17 mouse cellular contexts compared by ENCODE assay signal in the genomic region with DNA sequence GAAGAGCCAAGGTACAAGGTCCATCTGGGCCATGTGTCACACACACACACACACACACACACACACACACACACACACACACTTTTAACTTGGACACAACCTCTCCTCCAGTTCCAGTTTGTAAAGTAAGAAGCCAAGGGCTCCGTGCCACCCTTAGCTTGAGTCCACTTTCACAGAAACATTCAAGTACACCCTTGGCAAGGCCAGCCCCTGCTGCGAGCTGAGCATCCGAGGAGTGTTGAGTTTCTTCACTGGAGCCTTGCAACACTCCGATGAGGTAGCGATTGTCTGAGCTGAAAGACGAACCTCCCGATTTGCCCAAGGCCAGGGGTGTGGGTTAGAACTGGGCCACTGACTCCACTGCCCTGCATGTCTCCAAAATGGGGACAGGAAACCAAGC. TPM values are rescaled to one million over a fixed set of nuclear protein-coding genes. Genes with fewer than 3 reads are reported as not detected.
DNase-seq lines count a peak whose midpoint lies in the region; ATAC-seq and TF ChIP-seq lines count a peak whose summit lies in the region.
"Had no signal": no experiment of that assay in that cellular context is flagged by ENCODE, and none has a peak within 500 bp of the region (broad histone marks: within the 10 kb centered on the region; RNA-seq: fewer than 3 reads in every experiment).

No protein-coding gene starts in this region.

- peaks cover 34% of the 10 kb centered on the region; the same call in 1 of the 2 replicates for H3K4me1 ChIP-seq in lung, postnatal 0 days (ENCODE audit: insufficient read depth, low read depth, low read length)
- peaks cover 44% of the 10 kb centered on the region for H3K4me1 ChIP-seq in midbrain, embryonic 13.5 days (replicated peaks)

- no peak overlapping the region for H3K9ac ChIP-seq in lung, postnatal 0 days (replicated peaks; ENCODE audit: low read depth)
- no peak overlapping the region for H3K9ac ChIP-seq in midbrain, embryonic 13.5 days (replicated peaks)
- H3K9ac ChIP-seq: forebrain, embryonic 15.5 days; heart, embryonic 13.5 days; hindbrain, embryonic 14.5 days; limb, embryonic 13.5 days; neural tube, embryonic 15.5 days had no signal

- H3K27ac ChIP-seq in gastrocnemius, adult 2 months: peak overlapping the region; percentile 80
- H3K27ac ChIP-seq in lung, postnatal 0 days (ENCODE audit: low read length): peak overlapping the region; percentile 51; the same call in 1 of the 2 replicates
- no peak overlapping the region for H3K27ac ChIP-seq in midbrain, embryonic 13.5 days
- H3K27ac ChIP-seq: forebrain, embryonic 15.5 days; heart, embryonic 13.5 days; hindbrain, embryonic 14.5 days; limb, embryonic 13.5 days; neural tube, embryonic 15.5 days had no signal

- H3K27me3 ChIP-seq in lung, postnatal 0 days (replicated peaks; ENCODE audit: insufficient read depth, low read length): no peaks in the 10 kb centered on the region
- no peaks in the 10 kb centered on the region for H3K27me3 ChIP-seq in midbrain, embryonic 13.5 days
- H3K27me3 ChIP-seq: forebrain, embryonic 15.5 days; heart, embryonic 13.5 days; limb, embryonic 13.5 days; neural tube, embryonic 15.5 days; Patski had no signal

- no peak for TF ChIP-seq EP300 in lung, postnatal 0 days (IDR thresholded peaks at IDR 0.05)

- H3K9me3 ChIP-seq in lung, postnatal 0 days (ENCODE audit: low read length): no peaks in the 10 kb centered on the region
- H3K9me3 ChIP-seq in midbrain, embryonic 13.5 days: no peaks in the 10 kb centered on the region
- H3K9me3 ChIP-seq: forebrain, embryonic 15.5 days; heart, embryonic 13.5 days; limb, embryonic 13.5 days; neural tube, embryonic 15.5 days had no signal

- H3K4me2 ChIP-seq in lung, postnatal 0 days (replicated peaks; ENCODE audit: low read depth, low read length): no peak overlapping the region
- no peak overlapping the region for H3K4me2 ChIP-seq in midbrain, embryonic 13.5 days (replicated peaks)
- H3K4me2 ChIP-seq: forebrain, embryonic 15.5 days; heart, embryonic 13.5 days; hindbrain, embryonic 14.5 days; limb, embryonic 13.5 days; neural tube, embryonic 15.5 days had no signal

- peak; percentile 67 for ATAC-seq in lung, postnatal 0 days
- ATAC-seq in midbrain, embryonic 13.5 days: no peak
- ATAC-seq: forebrain, embryonic 15.5 days; Patski had no signal

- 0 out of 2 replicates have a peak overlapping the region, but pooled peaks have one; percentile 11 for H3K4me3 ChIP-seq in gastrocnemius, adult 2 months
- H3K4me3 ChIP-seq in lung, postnatal 0 days (ENCODE audit: low read depth, low read length): no peak overlapping the region
- no peak overlapping the region for H3K4me3 ChIP-seq in midbrain, embryonic 13.5 days (replicated peaks)
- H3K4me3 ChIP-seq: forebrain, embryonic 15.5 days; heart, embryonic 13.5 days; limb, embryonic 13.5 days; neural tube, embryonic 15.5 days had no signal

- TF ChIP-seq CTCF in gastrocnemius, adult 2 months (IDR thresholded peaks at IDR 0.05): no peak
- no peak for TF ChIP-seq CTCF in lung, postnatal 0 days (IDR thresholded peaks at IDR 0.05)

- DNase-seq in 416B (ENCODE audit: low read depth) (peak; percentile 18), NIH3T3 (ENCODE audit: low read depth) (peak; percentile 34)
- DNase-seq in gastrocnemius, adult 2 months: peak; percentile 90
- DNase-seq in lung, postnatal 0 days (ENCODE audit: low spot score): peak; percentile 83
- no peak for DNase-seq in frontal cortex, adult 2 months (ENCODE audit: extremely low spot score in 1 of 2, low spot score in 1 of 2)
- no peak for DNase-seq in retina, postnatal 1 day
- DNase-seq: cerebellum, adult 18-20 months; kidney, adult 11 months; kidney, postnatal 4 days; thymus, postnatal 4 days had no signal

- intact Hi-C loops in gastrocnemius, adult 2 months (cut with DNase I): loop anchor here (2.0 to 5.0 kb wide), 2 partner anchors 14 to 33 kb away; no protein-coding TSS in a partner anchor

- WGBS in lung, postnatal 0 days: 48% methylated on average over 7 of the region's 7 CpGs
- WGBS in midbrain, embryonic 13.5 days: 89% methylated on average over 7 of the region's 7 CpGs

- no peaks in the 10 kb centered on the region for H3K36me3 ChIP-seq in lung, postnatal 0 days (ENCODE audit: insufficient read depth, low read length)
- no peaks in the 10 kb centered on the region for H3K36me3 ChIP-seq in midbrain, embryonic 13.5 days
- H3K36me3 ChIP-seq: forebrain, embryonic 15.5 days; heart, embryonic 13.5 days; limb, embryonic 13.5 days; neural tube, embryonic 15.5 days had no signal

RNA-seq across cellular contexts. Expression of a gene that starts 20.7 kb away (rescaled TPM):
- total RNA-seq in gastrocnemius, adult 2 months (2021): 10 to 100 TPM in 1 of 2 experiments, 1 to 10 TPM in 1; 9.3 to 16.8 TPM
- 12.5 and 13.2 TPM in 2 replicates for polyA plus RNA-seq in lung, postnatal 0 days (2015; fragmentation: Nextera tagmentation; extraction: Ambion mirVana)
- polyA plus RNA-seq in frontal cortex, adult 2 months (2012; rRNA removed): 25.6 and 28.2 TPM in 2 replicates
- 26.9 and 32.2 TPM in 2 replicates for polyA plus RNA-seq in midbrain, embryonic 13.5 days (2015; fragmentation: Nextera tagmentation; extraction: Ambion mirVana)

Comparison
In these comparisons a context has a peak if more than half of its experiments do, and no peak if none do; other contexts are left out.
1. DNase-seq: peak in 416B (single experiment), NIH3T3 (single experiment), gastrocnemius, adult 2 months (single experiment) and lung, postnatal 0 days (single experiment); none in frontal cortex, adult 2 months (0 of 2) and retina, postnatal 1 day (single experiment).